Comparison of ENCODE assay signal across 17 mouse cellular contexts in genomic region chr8:126973686-126974265, GRCm38 (mm10). TPM values are rescaled to one million over a fixed set of nuclear protein-coding genes. Genes with fewer than 3 reads are reported as not detected.
DNase-seq lines count a peak whose midpoint lies in the region; ATAC-seq lines count a peak whose summit lies in the region.
"Had no signal": no experiment of that assay in that cellular context is flagged by ENCODE, and none has a peak within 500 bp of the region (broad histone marks: within the 10 kb centered on the region; RNA-seq: fewer than 3 reads in every experiment).

No protein-coding gene starts in this region.

- no peak for ATAC-seq in liver, embryonic 12.5 days
- ATAC-seq in liver, embryonic 11.5 days (replicated peaks; ENCODE audit: low FRiP score) = no peak
- no peak for ATAC-seq in liver, embryonic 15.5 days (ENCODE audit: insufficient read depth)
- ATAC-seq: CD4-positive, CD25-positive, alpha-beta regulatory T cell, adult 4 months; forebrain, embryonic 16.5 days; hindbrain, postnatal 0 days; lung, postnatal 0 days; midbrain, embryonic 15.5 days had no signal

- H3K27ac ChIP-seq in liver, embryonic 12.5 days = 0 out of 2 replicates have a peak overlapping the region, but pooled peaks have one; percentile 24
- no peak overlapping the region for H3K27ac ChIP-seq in liver, embryonic 11.5 days (ENCODE audit: low read depth, low read length)
- peak overlapping the region; percentile 45; the same call in 1 of the 2 replicates for H3K27ac ChIP-seq in liver, embryonic 15.5 days (replicated peaks)
- H3K27ac ChIP-seq: hindbrain, postnatal 0 days; midbrain, embryonic 15.5 days had no signal

- peaks cover 20% of the 10 kb centered on the region for H3K27me3 ChIP-seq in liver, embryonic 12.5 days (replicated peaks)
- H3K27me3 ChIP-seq in liver, embryonic 11.5 days (replicated peaks; ENCODE audit: control insufficient read depth, insufficient read depth, low read length) = no peaks in the 10 kb centered on the region
- peaks cover 18% of the 10 kb centered on the region for H3K27me3 ChIP-seq in liver, embryonic 15.5 days

- peaks cover 7% of the 10 kb centered on the region for H3K36me3 ChIP-seq in liver, embryonic 12.5 days
- H3K36me3 ChIP-seq in liver, embryonic 11.5 days (ENCODE audit: control insufficient read depth, insufficient read depth, low read length) = peaks cover under 1% of the 10 kb centered on the region; the same call in 1 of the 2 replicates
- H3K36me3 ChIP-seq in liver, embryonic 15.5 days (replicated peaks) = peaks cover 5% of the 10 kb centered on the region; the same call in 1 of the 2 replicates
- H3K36me3 ChIP-seq: midbrain, embryonic 15.5 days had no signal

- WGBS in liver, embryonic 12.5 days (ENCODE audit: insufficient replicate concordance) = 31% methylated on average over 9 of the region's 9 CpGs
- 36% methylated on average over 9 of the region's 9 CpGs for WGBS in liver, embryonic 11.5 days
- 18% methylated on average over 9 of the region's 9 CpGs for WGBS in liver, embryonic 15.5 days (ENCODE audit: insufficient replicate concordance)

- H3K9me3 ChIP-seq in liver, embryonic 12.5 days (replicated peaks) = no peaks in the 10 kb centered on the region
- no peaks in the 10 kb centered on the region for H3K9me3 ChIP-seq in liver, embryonic 11.5 days (ENCODE audit: control insufficient read depth, low read length)
- no peaks in the 10 kb centered on the region for H3K9me3 ChIP-seq in liver, embryonic 15.5 days (replicated peaks)
- H3K9me3 ChIP-seq: heart, embryonic 12.5 days; midbrain, embryonic 15.5 days had no signal

- H3K9ac ChIP-seq in liver, embryonic 12.5 days = peak overlapping the region; percentile 6; the same call in 1 of the 2 replicates
- no peak overlapping the region for H3K9ac ChIP-seq in liver, embryonic 11.5 days (ENCODE audit: low read depth, low read length)
- H3K9ac ChIP-seq in liver, embryonic 15.5 days = no peak overlapping the region
- H3K9ac ChIP-seq: heart, embryonic 12.5 days; midbrain, embryonic 15.5 days had no signal

- peaks cover 41% of the 10 kb centered on the region for H3K4me1 ChIP-seq in liver, embryonic 12.5 days
- H3K4me1 ChIP-seq in liver, embryonic 11.5 days (replicated peaks; ENCODE audit: control insufficient read depth, insufficient read depth, low read length) = peaks cover 13% of the 10 kb centered on the region
- peaks cover 47% of the 10 kb centered on the region for H3K4me1 ChIP-seq in liver, embryonic 15.5 days (replicated peaks)

- DNase-seq in liver, embryonic 11.5 days (ENCODE audit: low spot score) = no peak
- peak; percentile 75 for DNase-seq in NIH3T3 (ENCODE audit: low read depth)
- no peak for DNase-seq in cerebellum, adult 11 months
- no peak for DNase-seq in layer of hippocampus, postnatal 36 days
- no peak for DNase-seq in adrenal gland, adult 8-10 months
- DNase-seq: adrenal gland, postnatal 25 days; cerebellum, adult 9-10 months; heart, postnatal 36 days; layer of hippocampus, adult 9-11 months had no signal

- H3K4me3 ChIP-seq in liver, embryonic 12.5 days = no peak overlapping the region
- no peak overlapping the region for H3K4me3 ChIP-seq in liver, embryonic 11.5 days (ENCODE audit: low read depth, low read length)
- no peak overlapping the region for H3K4me3 ChIP-seq in liver, embryonic 15.5 days (replicated peaks)
- H3K4me3 ChIP-seq: heart, embryonic 12.5 days; midbrain, embryonic 15.5 days had no signal

- H3K4me2 ChIP-seq in liver, embryonic 12.5 days = no peak overlapping the region
- H3K4me2 ChIP-seq in liver, embryonic 11.5 days = no peak overlapping the region
- peak overlapping the region; percentile 18 for H3K4me2 ChIP-seq in liver, embryonic 15.5 days
- H3K4me2 ChIP-seq: heart, embryonic 12.5 days; midbrain, embryonic 15.5 days had no signal

RNA-seq across cellular contexts. Expression of gene Rbm34, which starts 2.9 kb away (rescaled TPM):
- polyA plus RNA-seq in liver, embryonic 12.5 days (2016; fragmentation: Nextera tagmentation; extraction: Ambion mirVana) = 22.5 and 24.6 TPM in 2 replicates
- polyA plus RNA-seq in liver, embryonic 11.5 days (2014; fragmentation: Nextera tagmentation; extraction: Ambion mirVana) = 30.5 and 32.4 TPM in 2 replicates
- 9.4 and 10.7 TPM in 2 replicates for polyA plus RNA-seq in liver, embryonic 15.5 days (2015; fragmentation: Nextera tagmentation; extraction: Ambion mirVana)
- 10 to 100 TPM; 10.7 to 12.4 TPM for total RNA-seq in layer of hippocampus, postnatal 36 days (2021)
- total RNA-seq in adrenal gland, adult 8-10 months (2022) = 10 to 100 TPM; 13.0 to 17.9 (median 14.1) TPM

RNA-seq across cellular contexts. Expression of gene Tomm20, which starts 28.1 kb away (rescaled TPM):
- 219 and 232 TPM in 2 replicates for polyA plus RNA-seq in liver, embryonic 12.5 days (2016; fragmentation: Nextera tagmentation; extraction: Ambion mirVana)
- 359 and 372 TPM in 2 replicates for polyA plus RNA-seq in liver, embryonic 11.5 days (2014; fragmentation: Nextera tagmentation; extraction: Ambion mirVana)
- polyA plus RNA-seq in liver, embryonic 15.5 days (2015; fragmentation: Nextera tagmentation; extraction: Ambion mirVana) = 106 and 116 TPM in 2 replicates
- total RNA-seq in layer of hippocampus, postnatal 36 days (2021) = 100 to 1,000 TPM; 206 to 209 TPM
- total RNA-seq in adrenal gland, adult 8-10 months (2022) = 100 to 1,000 TPM; 133 to 185 (median 152) TPM
